8 mouse cellular contexts compared by ENCODE assay signal in the genomic region with DNA sequence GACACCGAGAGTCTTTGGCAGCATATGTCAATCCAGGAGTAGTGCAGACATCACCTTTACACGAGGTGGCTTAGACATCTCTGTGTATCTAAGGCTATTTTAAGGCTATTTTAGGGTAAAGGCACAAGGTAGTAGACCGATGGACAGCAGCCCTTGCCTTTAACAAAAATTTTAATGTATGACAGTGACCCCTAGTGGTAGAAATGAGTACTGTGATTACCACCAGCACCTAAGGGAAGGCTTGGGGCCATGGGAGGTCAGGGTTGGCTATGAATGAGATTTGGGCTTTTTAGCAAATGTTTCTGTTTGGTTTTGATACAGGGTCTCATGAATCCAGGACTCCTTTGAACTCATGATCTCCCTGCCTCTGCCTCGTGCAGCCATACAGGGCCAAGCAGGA. TPM values are rescaled to one million over a fixed set of nuclear protein-coding genes. Genes with fewer than 3 reads are reported as not detected.
DNase-seq lines count a peak whose midpoint lies in the region; ATAC-seq and TF ChIP-seq lines count a peak whose summit lies in the region.

No protein-coding gene starts in this region.

- TF ChIP-seq CTCF in brain, embryonic 14.5 days (IDR thresholded peaks at IDR 0.05; ENCODE audit: borderline replicate concordance, extremely low read depth, insufficient read depth, insufficient read length): peak; percentile 71; the same call in 1 of the 2 replicates
- peak; percentile 89 for TF ChIP-seq CTCF in lung, postnatal 0 days (IDR thresholded peaks at IDR 0.05)

- 29% methylated on average over 4 of the region's 4 CpGs for WGBS in forebrain, embryonic 12.5 days
- 21% methylated on average over 4 of the region's 4 CpGs for WGBS in intestine, embryonic 16.5 days
- WGBS in lung, postnatal 0 days: 16% methylated on average over 4 of the region's 4 CpGs

- no peak overlapping the region for H3K4me2 ChIP-seq in forebrain, embryonic 12.5 days
- no peak overlapping the region for H3K4me2 ChIP-seq in intestine, embryonic 16.5 days (ENCODE audit: low read depth, low read length)
- H3K4me2 ChIP-seq in lung, postnatal 0 days (replicated peaks; ENCODE audit: low read depth, low read length): no peak overlapping the region

- peak; percentile 29 to 90 for DNase-seq in adrenal gland, adult (ENCODE audit: inconsistent age in 2 of 2, low spot score in 1 of 2)
- no peak for DNase-seq in adrenal gland, adult 8-10 months
- peak; percentile 87 for DNase-seq in 3T3-L1 (ENCODE audit: low read depth, low spot score)
- peak; percentile 72 for DNase-seq in brain, embryonic 14.5 days (ENCODE audit: low read depth)
- peak; percentile 76 for DNase-seq in lung, postnatal 0 days (ENCODE audit: low spot score)
- DNase-seq in retina, postnatal 7 days (ENCODE audit: low read depth, low spot score): peak; percentile 53

- no peaks in the 10 kb centered on the region; the same call in 1 of the 2 replicates for H3K4me1 ChIP-seq in forebrain, embryonic 12.5 days
- H3K4me1 ChIP-seq in intestine, embryonic 16.5 days (ENCODE audit: control insufficient read depth, insufficient read depth, low read length): no peaks in the 10 kb centered on the region
- H3K4me1 ChIP-seq in lung, postnatal 0 days (ENCODE audit: insufficient read depth, low read depth, low read length): no peaks in the 10 kb centered on the region

- ATAC-seq in forebrain, embryonic 12.5 days (ENCODE audit: low FRiP score): peak; percentile 52
- ATAC-seq in intestine, embryonic 16.5 days: peak; percentile 57; the same call in 1 of the 2 replicates
- ATAC-seq in lung, postnatal 0 days: peak; percentile 68

- no peak overlapping the region for H3K27ac ChIP-seq in forebrain, embryonic 12.5 days
- H3K27ac ChIP-seq in intestine, embryonic 16.5 days (ENCODE audit: low read length): no peak overlapping the region
- no peak overlapping the region for H3K27ac ChIP-seq in lung, postnatal 0 days (ENCODE audit: low read length)

- no peak for TF ChIP-seq EP300 in lung, postnatal 0 days (IDR thresholded peaks at IDR 0.05)

- no peak overlapping the region for H3K4me3 ChIP-seq in forebrain, embryonic 12.5 days (replicated peaks)
- H3K4me3 ChIP-seq in intestine, embryonic 16.5 days (ENCODE audit: low read length): no peak overlapping the region
- H3K4me3 ChIP-seq in lung, postnatal 0 days (ENCODE audit: low read depth, low read length): no peak overlapping the region

- H3K9ac ChIP-seq in forebrain, embryonic 12.5 days: no peak overlapping the region
- no peak overlapping the region for H3K9ac ChIP-seq in intestine, embryonic 16.5 days (ENCODE audit: low read depth, low read length)
- H3K9ac ChIP-seq in lung, postnatal 0 days (replicated peaks; ENCODE audit: low read depth): no peak overlapping the region

- peaks cover 38% of the 10 kb centered on the region for H3K36me3 ChIP-seq in forebrain, embryonic 12.5 days (replicated peaks)
- no peaks in the 10 kb centered on the region for H3K36me3 ChIP-seq in intestine, embryonic 16.5 days (ENCODE audit: control insufficient read depth, insufficient read depth, low read length)
- no peaks in the 10 kb centered on the region for H3K36me3 ChIP-seq in lung, postnatal 0 days (ENCODE audit: insufficient read depth, low read length)

- peaks cover 10% of the 10 kb centered on the region; the same call in 1 of the 2 replicates for H3K27me3 ChIP-seq in forebrain, embryonic 12.5 days
- H3K27me3 ChIP-seq in intestine, embryonic 16.5 days (replicated peaks; ENCODE audit: control insufficient read depth, insufficient read depth, low read length): 0 out of 2 replicates have a peak, but pooled peaks cover 2% of the 10 kb centered on the region
- H3K27me3 ChIP-seq in lung, postnatal 0 days (replicated peaks; ENCODE audit: insufficient read depth, low read length): no peaks in the 10 kb centered on the region

- TF ChIP-seq POLR2A in brain, embryonic 14.5 days (IDR thresholded peaks at IDR 0.05; ENCODE audit: borderline replicate concordance, extremely low read depth, insufficient read depth, insufficient read length, poor library complexity, severe bottlenecking): no peak

- H3K9me3 ChIP-seq in forebrain, embryonic 12.5 days: no peaks in the 10 kb centered on the region
- H3K9me3 ChIP-seq in intestine, embryonic 16.5 days (ENCODE audit: control insufficient read depth, low read length): no peaks in the 10 kb centered on the region
- H3K9me3 ChIP-seq in lung, postnatal 0 days (ENCODE audit: low read length): no peaks in the 10 kb centered on the region

RNA-seq across cellular contexts. Expression of a gene that starts 17.5 kb away (rescaled TPM):
- 10 to 100 TPM; 53.2 to 59.6 (median 57.1) TPM for total RNA-seq in adrenal gland, adult 8-10 months (2022)
- polyA plus RNA-seq in brain, embryonic 14.5 days (2012; rRNA removed): 20.2 and 24.7 TPM in 2 replicates
- 19.4 and 20.2 TPM in 2 replicates for polyA plus RNA-seq in forebrain, embryonic 12.5 days (2016; fragmentation: Nextera tagmentation; extraction: Ambion mirVana)
- 40.3 and 44.5 TPM in 2 replicates for polyA plus RNA-seq in intestine, embryonic 16.5 days (2015; fragmentation: Nextera tagmentation; extraction: Ambion mirVana)
- polyA plus RNA-seq in lung, postnatal 0 days (2015; fragmentation: Nextera tagmentation; extraction: Ambion mirVana): 31.0 and 35.1 TPM in 2 replicates

RNA-seq across cellular contexts. Expression of a gene that starts 33.4 kb away (rescaled TPM):
- 100 to 1,000 TPM in 2 of 4 experiments, 10 to 100 TPM in 2; 61.1 to 158 (median 116) TPM for total RNA-seq in adrenal gland, adult 8-10 months (2022)
- polyA plus RNA-seq in brain, embryonic 14.5 days (2012; rRNA removed): 405 and 652 TPM in 2 replicates
- 170 and 172 TPM in 2 replicates for polyA plus RNA-seq in forebrain, embryonic 12.5 days (2016; fragmentation: Nextera tagmentation; extraction: Ambion mirVana)
- 54.4 and 56.9 TPM in 2 replicates for polyA plus RNA-seq in intestine, embryonic 16.5 days (2015; fragmentation: Nextera tagmentation; extraction: Ambion mirVana)
- 47.5 and 47.8 TPM in 2 replicates for polyA plus RNA-seq in lung, postnatal 0 days (2015; fragmentation: Nextera tagmentation; extraction: Ambion mirVana)

RNA-seq across cellular contexts. Expression of a gene that starts 34.3 kb away (rescaled TPM):
- 10 to 100 TPM in 3 of 4 experiments, 1 to 10 TPM in 1; 6.8 to 18.6 (median 14.5) TPM for total RNA-seq in adrenal gland, adult 8-10 months (2022)
- 97.5 and 134 TPM in 2 replicates for polyA plus RNA-seq in brain, embryonic 14.5 days (2012; rRNA removed)
- polyA plus RNA-seq in forebrain, embryonic 12.5 days (2016; fragmentation: Nextera tagmentation; extraction: Ambion mirVana): 44.1 and 53.1 TPM in 2 replicates
- polyA plus RNA-seq in intestine, embryonic 16.5 days (2015; fragmentation: Nextera tagmentation; extraction: Ambion mirVana): 5.2 and 5.3 TPM in 2 replicates
- 0.12 and 0.25 TPM in 2 replicates for polyA plus RNA-seq in lung, postnatal 0 days (2015; fragmentation: Nextera tagmentation; extraction: Ambion mirVana)

RNA-seq across cellular contexts. Expression of a gene that starts 37.3 kb away (rescaled TPM):
- 100 to 1,000 TPM; 175 to 202 (median 198) TPM for total RNA-seq in adrenal gland, adult 8-10 months (2022)
- polyA plus RNA-seq in brain, embryonic 14.5 days (2012; rRNA removed): 326 and 373 TPM in 2 replicates
- polyA plus RNA-seq in forebrain, embryonic 12.5 days (2016; fragmentation: Nextera tagmentation; extraction: Ambion mirVana): 226 and 229 TPM in 2 replicates
- polyA plus RNA-seq in intestine, embryonic 16.5 days (2015; fragmentation: Nextera tagmentation; extraction: Ambion mirVana): 162 and 170 TPM in 2 replicates
- 198 and 204 TPM in 2 replicates for polyA plus RNA-seq in lung, postnatal 0 days (2015; fragmentation: Nextera tagmentation; extraction: Ambion mirVana)

RNA-seq across cellular contexts. Expression of a gene that starts 39.0 kb away (rescaled TPM):
- total RNA-seq in adrenal gland, adult 8-10 months (2022): 10 to 100 TPM; 24.8 to 52.1 (median 37.9) TPM
- 66.7 and 98.2 TPM in 2 replicates for polyA plus RNA-seq in brain, embryonic 14.5 days (2012; rRNA removed)
- polyA plus RNA-seq in forebrain, embryonic 12.5 days (2016; fragmentation: Nextera tagmentation; extraction: Ambion mirVana): 32.3 and 36.4 TPM in 2 replicates
- polyA plus RNA-seq in intestine, embryonic 16.5 days (2015; fragmentation: Nextera tagmentation; extraction: Ambion mirVana): 44.7 and 46.3 TPM in 2 replicates
- 27.9 and 37.1 TPM in 2 replicates for polyA plus RNA-seq in lung, postnatal 0 days (2015; fragmentation: Nextera tagmentation; extraction: Ambion mirVana)
